Mouse (Mus musculus) limb, embryonic 13.5 days (tissue): Measurements from ENCODE around the gene Mei1. TPM values are rescaled to one million over a fixed set of nuclear protein-coding genes. Genes with fewer than 3 reads are reported as not detected.

Experiments used
- ATAC-seq: fragments of 200-750 bp; cut with Nextera tagmentation; 2 replicates; pipeline ENCODE4 v1.8.0; 2017; ENCODE audit warnings: low read depth, moderate number of reproducible peaks, moderate TSS enrichment; ENCODE audit not compliant: low FRiP score
- H3K27ac ChIP-seq: fragments of 300-500 bp; sonication (generic); 2 replicates; pipeline ENCODE4 v1.5.1; 2015; ENCODE audit warnings: inconsistent platforms, mild to moderate bottlenecking, moderate library complexity
- H3K27me3 ChIP-seq: fragments of 300-500 bp; sonication (generic); 2 replicates; pipeline ENCODE4 v1.6.1; 2015; ENCODE audit warnings: mild to moderate bottlenecking, inconsistent platforms
- H3K36me3 ChIP-seq: fragments of 300-500 bp; sonication (generic); 2 replicates; pipeline ENCODE4 v1.6.1; 2015; ENCODE audit warnings: inconsistent platforms, mild to moderate bottlenecking, moderate library complexity
- H3K4me1 ChIP-seq: fragments of 300-500 bp; sonication (generic); 2 replicates; pipeline ENCODE4 v1.6.1; 2015; ENCODE audit warnings: inconsistent platforms
- H3K4me2 ChIP-seq: fragments of 300-500 bp; sonication (generic); replicated peaks from 2 replicates; pipeline ENCODE4 v1.6.1; 2015; ENCODE audit warnings: inconsistent platforms, mild to moderate bottlenecking, moderate library complexity
- H3K4me3 ChIP-seq: fragments of 300-500 bp; sonication (generic); 2 replicates; pipeline ENCODE4 v1.5.1; 2015; ENCODE audit warnings: moderate library complexity, mild to moderate bottlenecking, inconsistent platforms
- H3K9ac ChIP-seq: fragments of 300-500 bp; sonication (generic); 2 replicates; pipeline ENCODE4 v1.6.1; 2015; ENCODE audit warnings: mild to moderate bottlenecking, inconsistent platforms
- H3K9me3 ChIP-seq: fragments of 300-500 bp; sonication (generic); 2 replicates; pipeline ENCODE4 v1.6.1; 2016; ENCODE audit warnings: inconsistent platforms
- WGBS: fragments of 180-500 bp; shearing (Covaris S2); methylation state at CpG from one replicate; pipeline ENCODE4 v1.1.7; 2015; 5-methylcytosine and 5-hydroxymethylcytosine counted together
- polyA plus RNA-seq: library from polyadenylated mRNA; unstranded; fragments of >200 nt; fragmentation: Nextera tagmentation; extraction: Ambion mirVana; gene quantifications from 2 replicates; pipeline ENCODE4 v1.2.1, GENCODE M21; 2015

Gene Mei1
- polyA plus RNA-seq, 1 experiment from 2014 or later = 0.17 TPM

DNA sequence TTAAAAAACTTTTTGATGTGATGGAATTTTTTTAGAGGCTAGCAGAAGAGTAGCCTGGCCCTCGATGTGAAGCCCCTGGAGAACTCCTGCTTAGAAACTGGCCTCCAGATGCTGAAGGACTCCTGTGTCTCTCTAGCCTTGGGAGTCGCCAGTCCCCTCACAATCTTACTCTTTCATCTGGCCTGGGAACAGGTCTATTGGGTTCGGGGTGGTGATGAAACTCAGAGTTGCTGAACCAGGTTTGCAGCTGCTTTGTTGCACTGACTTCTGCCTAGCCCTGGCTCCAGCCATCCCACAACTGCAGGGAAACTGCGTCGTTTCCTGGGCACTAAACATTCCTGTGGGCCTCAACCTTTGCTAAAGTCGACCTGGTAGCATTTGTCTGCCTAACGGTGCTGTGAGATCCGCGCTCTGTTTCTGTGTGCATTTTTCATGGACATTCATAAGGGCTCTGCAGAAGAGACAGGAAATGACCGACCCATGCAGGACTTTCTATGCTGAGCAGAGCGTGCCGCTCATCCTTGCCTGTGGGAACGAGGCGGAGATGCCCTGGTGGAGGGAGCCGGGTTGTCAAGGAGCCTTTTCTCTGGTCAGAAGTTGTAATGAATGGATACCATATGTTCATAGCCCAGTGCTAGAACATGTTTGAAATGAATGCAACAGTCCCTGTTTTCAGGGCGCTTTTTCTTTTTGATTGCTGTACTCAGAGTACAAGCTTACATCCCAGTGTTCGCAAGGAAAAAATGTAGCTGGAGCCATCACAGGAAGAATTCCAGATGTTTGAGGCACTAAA lies 88.6 kb downstream of the Mei1 start:
- Histone ChIP-seq H3K9ac (peak overlapping the region; percentile 39), H3K4me1 (peaks cover 58% of the 10 kb centered on the region), H3K4me2 (peak overlapping the region; percentile 19; the same call in 1 of the 2 replicates), H3K9me3 (no peaks in the 10 kb centered on the region), H3K27ac (peak overlapping the region; percentile 72), H3K4me3 (no peak overlapping the region; the same call in 1 of the 2 replicates), H3K36me3 (peaks cover 19% of the 10 kb centered on the region; the same call in 1 of the 2 replicates), H3K27me3 (no peaks in the 10 kb centered on the region)
- ATAC-seq = no peak
- WGBS = 46% methylated on average over 17 of the region's 17 CpGs

DNA sequence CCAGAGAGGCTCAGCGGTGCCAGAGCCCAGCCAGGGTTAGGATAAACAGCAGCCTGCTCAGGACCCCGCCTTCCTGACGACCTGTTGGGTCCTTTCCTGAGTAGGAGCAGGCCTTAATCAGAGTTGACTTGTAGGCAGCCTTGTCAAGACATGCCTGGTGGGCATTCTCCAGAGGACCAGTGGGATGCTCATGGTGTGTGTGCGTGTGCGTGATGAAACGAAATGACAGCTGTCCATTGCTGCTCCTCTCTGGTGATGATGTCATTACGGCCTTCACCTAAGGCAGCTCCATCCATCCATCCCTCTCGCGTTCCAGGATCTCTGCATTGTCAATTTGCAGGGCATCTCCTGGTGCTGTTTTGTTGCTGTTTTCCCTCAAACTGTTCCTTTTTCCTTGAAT lies 89.7 kb downstream of the Mei1 start:
- Histone ChIP-seq H3K9ac (no peak overlapping the region), H3K4me3 (no peak overlapping the region), H3K27ac (peak overlapping the region; percentile 72; the same call in 1 of the 2 replicates), H3K9me3 (no peaks in the 10 kb centered on the region), H3K27me3 (no peaks in the 10 kb centered on the region), H3K36me3 (peaks cover 19% of the 10 kb centered on the region; the same call in 1 of the 2 replicates), H3K4me2 (no peak overlapping the region), H3K4me1 (peaks cover 64% of the 10 kb centered on the region)
- ATAC-seq = no peak
- WGBS = 82% methylated on average over 9 of the region's 9 CpGs

DNA sequence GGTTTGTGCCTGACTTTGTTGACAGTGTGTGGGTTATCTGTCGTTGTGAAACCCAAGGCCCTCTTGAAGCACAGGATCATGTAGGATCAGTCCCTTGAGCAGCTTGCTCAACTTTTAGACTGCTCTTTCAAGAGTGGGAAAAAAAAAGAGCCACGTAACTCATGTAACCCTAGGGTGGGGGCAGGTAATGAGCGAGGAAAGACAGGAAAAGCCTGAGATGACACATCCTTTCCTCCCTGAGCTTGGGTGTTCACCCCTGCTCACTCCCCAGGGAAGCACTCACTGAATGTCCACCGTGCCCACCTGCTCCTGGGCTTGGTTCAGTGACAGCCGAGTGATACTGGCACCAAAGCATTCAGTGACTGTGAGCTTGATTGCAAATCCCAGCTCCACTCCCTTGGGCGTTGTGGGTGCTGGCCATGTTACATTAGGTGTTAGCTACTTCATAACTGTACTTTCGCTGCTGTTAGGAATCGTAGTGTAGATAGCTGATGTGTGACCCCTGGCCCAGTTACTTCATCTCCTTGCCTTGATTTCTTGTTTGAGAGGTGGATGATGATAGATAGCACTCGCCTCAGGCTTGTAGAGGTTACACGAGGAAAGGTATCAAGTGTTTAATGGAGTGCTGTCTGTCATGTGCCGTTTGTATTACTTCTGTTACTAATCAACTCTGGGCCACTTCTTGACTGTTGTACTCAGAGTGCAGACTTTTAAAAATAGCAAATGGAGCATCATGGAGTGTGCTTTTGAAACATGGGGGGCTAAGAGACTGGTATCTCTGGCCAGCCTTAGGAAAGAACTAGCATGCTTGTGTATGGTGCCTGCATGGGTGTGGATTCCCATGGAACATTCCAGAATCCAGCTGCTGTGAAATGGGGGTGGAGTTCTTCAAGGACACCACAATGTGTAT lies 91.2 kb downstream of the Mei1 start:
- Histone ChIP-seq H3K4me1 (peaks cover 72% of the 10 kb centered on the region), H3K36me3 (peaks cover 13% of the 10 kb centered on the region; the same call in 1 of the 2 replicates), H3K9me3 (no peaks in the 10 kb centered on the region), H3K27ac (no peak overlapping the region; the same call in 1 of the 2 replicates), H3K9ac (no peak overlapping the region), H3K27me3 (no peaks in the 10 kb centered on the region), H3K4me3 (no peak overlapping the region), H3K4me2 (no peak overlapping the region)
- ATAC-seq = no peak
- WGBS = 71% methylated on average over 11 of the region's 11 CpGs

DNA sequence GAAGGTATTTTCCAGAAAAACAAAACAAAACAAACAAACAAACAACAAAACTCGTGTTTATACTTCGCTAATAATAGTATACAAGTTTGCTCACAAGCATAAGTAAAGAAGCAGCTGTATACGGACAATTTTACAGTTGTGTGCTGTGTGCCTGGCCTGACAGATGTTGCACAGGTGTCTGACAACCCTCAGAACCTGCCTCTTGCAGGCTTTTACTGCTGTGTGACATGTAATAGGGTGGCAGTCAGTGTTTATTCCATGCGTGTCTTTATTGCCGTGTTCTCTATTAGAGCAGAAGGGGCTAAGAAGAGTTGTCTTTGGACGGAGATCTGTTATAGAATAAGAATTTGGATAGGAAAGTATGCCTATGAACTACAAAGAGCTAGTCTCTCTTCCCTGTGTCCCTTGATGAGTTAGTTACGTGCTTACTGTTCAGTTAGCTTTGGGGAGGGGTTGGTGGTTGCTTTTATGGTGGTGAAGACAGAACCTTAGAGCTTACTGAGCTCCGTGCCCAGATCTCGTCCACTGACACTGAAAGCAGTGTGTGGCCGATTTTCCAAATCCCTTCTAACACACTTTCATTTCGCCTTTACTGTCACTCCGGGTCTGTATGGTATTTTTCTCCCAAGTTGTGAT lies 92.3 kb downstream of the Mei1 start:
- H3K9ac ChIP-seq = no peak overlapping the region
- H3K9me3 ChIP-seq = no peaks in the 10 kb centered on the region
- H3K4me2 ChIP-seq = no peak overlapping the region
- H3K27me3 ChIP-seq = no peaks in the 10 kb centered on the region
- H3K4me1 ChIP-seq = peaks cover 79% of the 10 kb centered on the region
- 69% methylated on average over 12 of the region's 12 CpGs for WGBS
- 0 out of 2 replicates have a peak, but pooled peaks cover 3% of the 10 kb centered on the region for H3K36me3 ChIP-seq
- no peak overlapping the region for H3K4me3 ChIP-seq
- ATAC-seq = no peak
- H3K27ac ChIP-seq = no peak overlapping the region

DNA sequence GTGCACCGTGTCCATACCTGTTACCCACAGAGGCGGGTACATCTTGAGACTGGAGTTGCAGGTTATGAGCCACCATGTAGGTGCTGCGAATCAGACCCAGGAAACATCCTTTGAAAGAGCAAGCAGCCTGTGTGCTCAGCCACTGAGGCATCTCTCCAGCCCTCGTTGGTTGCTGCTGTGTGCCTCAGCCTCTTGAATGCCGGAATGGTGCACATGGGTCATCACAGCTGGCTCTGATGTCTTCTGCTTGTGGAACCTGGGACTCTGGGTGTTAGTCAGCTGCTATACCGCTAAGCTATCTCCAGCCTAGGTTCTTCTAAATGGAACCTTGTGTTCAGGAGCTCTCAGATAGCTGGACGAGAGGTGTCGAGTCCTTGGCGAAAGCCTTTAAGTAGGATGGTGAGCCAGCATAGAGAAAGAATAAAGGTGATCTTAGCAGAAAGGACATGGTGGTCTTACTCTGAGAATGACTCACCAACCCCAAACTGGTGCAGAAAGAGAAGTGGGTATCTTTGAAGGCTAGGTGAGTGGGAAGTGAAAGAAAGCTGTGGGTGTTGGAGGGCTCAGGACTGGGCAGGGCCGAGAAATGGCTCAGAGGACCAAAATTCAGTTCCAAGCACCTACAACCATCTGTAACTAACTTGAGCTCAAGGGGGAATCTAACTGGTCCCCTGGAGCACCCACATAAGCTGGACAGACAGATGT lies 93.7 kb downstream of the Mei1 start:
- no peaks in the 10 kb centered on the region for H3K9me3 ChIP-seq
- H3K27ac ChIP-seq = no peak overlapping the region
- no peak overlapping the region for H3K4me2 ChIP-seq
- no peak overlapping the region for H3K4me3 ChIP-seq
- H3K9ac ChIP-seq = no peak overlapping the region
- 87% methylated on average over 10 of the region's 10 CpGs for WGBS
- H3K27me3 ChIP-seq = no peaks in the 10 kb centered on the region
- H3K36me3 ChIP-seq = no peaks in the 10 kb centered on the region
- ATAC-seq = no peak
- H3K4me1 ChIP-seq = peaks cover 75% of the 10 kb centered on the region

DNA sequence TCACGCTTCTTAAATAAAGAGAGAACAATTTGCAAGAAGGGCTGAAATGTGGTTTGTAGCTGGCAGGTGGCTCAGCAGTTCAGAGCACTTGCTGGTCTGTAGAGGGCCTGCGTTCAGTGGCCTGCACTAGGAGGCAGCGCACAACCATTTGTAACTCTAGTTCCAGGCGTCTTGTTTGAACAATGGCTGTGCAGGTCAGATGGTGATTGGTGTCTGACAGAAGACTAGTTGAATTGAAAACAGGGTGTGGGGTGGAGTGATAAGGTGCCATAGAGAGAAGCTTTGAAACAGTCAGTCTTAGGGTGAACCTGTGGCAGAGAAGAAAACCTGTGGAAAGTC lies 94.2 kb downstream of the Mei1 start:
- H3K27ac ChIP-seq = no peak overlapping the region
- H3K36me3 ChIP-seq = no peaks in the 10 kb centered on the region
- no peak for ATAC-seq
- H3K9ac ChIP-seq = no peak overlapping the region
- peaks cover 70% of the 10 kb centered on the region for H3K4me1 ChIP-seq
- H3K27me3 ChIP-seq = no peaks in the 10 kb centered on the region
- 63% methylated on average over 4 of the region's 4 CpGs for WGBS
- no peak overlapping the region for H3K4me3 ChIP-seq
- H3K4me2 ChIP-seq = no peak overlapping the region
- H3K9me3 ChIP-seq = no peaks in the 10 kb centered on the region

DNA sequence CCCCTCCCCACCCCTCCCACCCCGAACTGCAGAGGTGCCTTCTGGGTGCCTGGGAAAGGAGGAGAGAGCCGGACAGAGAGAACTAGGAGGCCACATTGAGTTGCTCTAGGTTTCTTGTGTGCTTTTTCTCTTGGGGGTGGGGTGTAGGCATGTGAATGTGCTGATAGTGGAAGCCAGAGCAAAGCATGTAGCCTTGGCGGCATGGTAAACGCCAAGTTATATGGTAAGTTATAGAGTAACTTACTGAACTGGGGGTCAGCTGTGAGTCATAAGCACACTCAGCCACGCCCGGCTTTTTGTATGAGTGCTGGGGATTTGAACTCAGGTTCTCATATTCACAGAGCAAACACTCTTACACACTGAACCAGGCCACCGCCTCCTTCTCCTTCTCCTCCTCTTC lies 94.7 kb downstream of the Mei1 start:
- H3K4me3 ChIP-seq = no peak overlapping the region
- 76% methylated on average over 7 of the region's 7 CpGs for WGBS
- H3K4me2 ChIP-seq = no peak overlapping the region
- peaks cover 65% of the 10 kb centered on the region for H3K4me1 ChIP-seq
- H3K27me3 ChIP-seq = no peaks in the 10 kb centered on the region
- no peaks in the 10 kb centered on the region for H3K9me3 ChIP-seq
- no peaks in the 10 kb centered on the region for H3K36me3 ChIP-seq
- no peak for ATAC-seq
- no peak overlapping the region for H3K27ac ChIP-seq
- H3K9ac ChIP-seq = no peak overlapping the region

DNA sequence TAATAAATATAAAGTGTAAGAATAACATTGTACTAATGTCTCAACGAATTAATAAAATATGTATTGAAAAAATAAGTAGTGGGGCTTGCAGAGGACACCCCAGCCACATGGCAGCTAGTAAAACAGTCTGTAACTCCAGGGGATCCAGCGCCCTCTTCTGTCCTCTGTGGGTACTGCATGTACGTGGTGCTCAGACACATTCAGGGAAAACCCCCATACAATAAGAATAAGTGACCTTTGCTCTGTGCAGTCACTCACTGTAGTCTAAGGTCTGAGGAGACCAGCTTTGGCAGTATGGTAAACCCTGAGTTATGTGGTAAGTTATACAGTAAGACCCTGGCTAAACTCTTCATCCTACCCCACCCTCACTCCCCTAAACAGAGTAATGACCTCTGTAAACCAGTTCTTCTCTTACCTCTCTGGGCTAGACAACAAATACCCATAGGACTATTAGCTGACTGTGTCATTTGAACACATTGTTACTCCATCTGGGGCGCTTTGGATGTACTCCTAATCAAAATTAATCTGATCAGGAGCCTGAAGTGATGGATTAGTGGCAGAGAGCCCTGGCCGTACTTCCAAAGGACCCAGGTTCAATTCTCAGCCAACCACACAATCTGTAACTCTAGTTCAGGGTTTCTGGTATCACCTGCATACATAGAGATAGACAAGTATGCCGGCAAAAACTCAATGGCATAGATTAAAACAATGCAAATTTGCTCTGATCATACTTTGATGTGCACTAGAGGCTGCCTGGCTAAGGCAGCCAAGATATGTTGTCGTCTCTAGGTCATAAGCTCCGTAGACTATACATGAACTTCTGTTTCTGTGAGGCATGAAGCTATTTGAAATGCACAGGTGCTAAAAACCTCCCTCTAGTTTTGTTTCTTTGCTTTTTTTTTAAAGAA lies 95.8 kb downstream of the Mei1 start:
- Histone ChIP-seq H3K27me3 (no peaks in the 10 kb centered on the region), H3K27ac (peak overlapping the region; percentile 44), H3K9me3 (no peaks in the 10 kb centered on the region), H3K36me3 (peaks cover 11% of the 10 kb centered on the region), H3K9ac (peak overlapping the region; percentile 43), H3K4me1 (peaks cover 58% of the 10 kb centered on the region), H3K4me3 (no peak overlapping the region), H3K4me2 (0 out of 2 replicates have a peak overlapping the region, but pooled peaks have one; percentile 29)
- no peak for ATAC-seq
- WGBS = 54% methylated on average over 8 of the region's 8 CpGs

DNA sequence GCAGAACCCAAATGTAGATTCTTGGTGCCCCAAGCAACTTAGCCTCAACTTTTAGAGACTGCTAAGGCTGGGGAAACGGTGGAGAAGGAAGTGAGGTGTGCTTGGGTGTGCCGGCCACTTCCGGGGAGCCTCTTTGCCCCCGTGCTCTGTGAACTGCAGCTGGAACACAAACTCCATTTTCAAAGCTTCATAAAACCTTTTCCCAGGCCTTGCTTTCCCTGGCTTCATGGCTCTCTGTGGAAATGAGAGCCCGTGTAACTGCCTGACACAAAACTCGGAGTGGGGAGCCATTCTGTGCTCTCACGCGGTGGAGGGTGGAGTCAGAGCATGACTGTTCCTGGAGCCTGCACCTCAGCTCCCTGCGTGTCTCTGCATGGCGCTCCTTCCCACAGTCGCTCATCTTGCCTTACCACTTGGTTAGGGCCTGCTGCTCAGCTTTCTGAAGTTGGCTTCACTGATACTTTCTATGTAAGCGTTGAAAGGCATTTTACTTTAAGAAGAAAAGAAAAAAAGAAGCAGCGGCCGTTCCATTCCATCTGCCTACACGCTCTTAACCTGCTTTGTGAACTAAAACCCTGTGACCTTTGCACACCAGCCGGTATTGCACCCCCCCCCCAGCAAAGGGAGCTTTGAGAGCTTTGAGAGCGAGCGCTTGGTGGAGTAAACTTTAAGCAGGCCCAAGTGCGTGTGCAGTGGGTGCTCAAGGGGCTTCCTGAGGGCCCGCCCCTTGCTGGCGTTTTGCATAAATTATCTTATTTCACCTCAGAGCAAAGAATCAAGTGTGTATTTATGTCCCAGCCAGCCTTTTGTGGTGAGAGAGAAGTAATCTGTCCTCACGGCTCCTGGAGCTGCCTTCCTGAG lies 96.7 kb downstream of the Mei1 start:
- Histone ChIP-seq H3K27me3 (no peaks in the 10 kb centered on the region), H3K36me3 (peaks cover 20% of the 10 kb centered on the region), H3K4me1 (peaks cover 49% of the 10 kb centered on the region), H3K9ac (peak overlapping the region; percentile 43), H3K4me3 (no peak overlapping the region), H3K27ac (peak overlapping the region; percentile 44), H3K4me2 (peak overlapping the region; percentile 29), H3K9me3 (no peaks in the 10 kb centered on the region)
- no peak for ATAC-seq
- WGBS = 63% methylated on average over 22 of the region's 22 CpGs
